Comparison of ENCODE assay signal across 18 mouse cellular contexts in the genomic region with DNA sequence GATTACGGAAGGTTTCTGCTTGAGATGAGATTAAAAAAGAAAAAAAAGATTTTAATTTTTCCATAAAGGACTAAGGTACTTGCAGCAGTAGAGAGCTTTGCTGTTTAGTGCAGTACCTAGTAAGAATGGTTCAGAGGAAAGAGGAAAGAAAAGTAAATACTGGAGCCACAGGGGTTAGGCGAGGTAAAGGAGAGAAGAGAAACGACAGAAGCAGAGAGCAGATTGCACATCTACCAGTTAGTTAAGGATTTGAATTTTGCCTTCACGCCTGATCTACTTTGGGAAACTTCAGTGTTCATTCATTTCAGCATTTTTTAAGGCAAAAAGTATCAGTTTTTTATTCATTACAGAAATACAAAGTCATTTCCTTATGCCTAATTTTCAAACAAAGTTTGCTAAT.
"Had no signal": no experiment of that assay in that cellular context is flagged by ENCODE, and none has a peak within 500 bp of the region (broad histone marks: within the 10 kb centered on the region; RNA-seq: fewer than 3 reads in every experiment).

No protein-coding gene starts in this region.

- DNase-seq: liver, postnatal 0 days; lung, adult 2 months; lung, postnatal 14 days; lung, postnatal 36 days; right cerebral cortex, postnatal 14 days; thymus, adult 18-20 months; thymus, postnatal 14 days; thymus, postnatal 36 days had no signal

- H3K4me1 ChIP-seq: lung, embryonic 15.5 days; megakaryocyte, embryonic 14.5 days; midbrain, embryonic 13.5 days; midbrain, embryonic 15.5 days; neural tube, embryonic 12.5 days; stomach, embryonic 15.5 days had no signal

- H3K27me3 ChIP-seq: lung, embryonic 15.5 days; megakaryocyte, embryonic 14.5 days; midbrain, embryonic 13.5 days; midbrain, embryonic 15.5 days; neural tube, embryonic 12.5 days; stomach, embryonic 15.5 days had no signal

- H3K27ac ChIP-seq: lung, embryonic 15.5 days; macrophage; midbrain, embryonic 13.5 days; midbrain, embryonic 15.5 days; neural tube, embryonic 12.5 days; stomach, embryonic 15.5 days; stomach, postnatal 0 days had no signal

- H3K9ac ChIP-seq: liver, postnatal 0 days; lung, embryonic 15.5 days; midbrain, embryonic 13.5 days; midbrain, embryonic 15.5 days; neural tube, embryonic 12.5 days; stomach, embryonic 15.5 days had no signal

- H3K9me3 ChIP-seq: lung, embryonic 15.5 days; megakaryocyte, embryonic 14.5 days; midbrain, embryonic 13.5 days; midbrain, embryonic 15.5 days; neural tube, embryonic 12.5 days; stomach, embryonic 15.5 days had no signal

- ATAC-seq: liver, postnatal 0 days; lung, postnatal 0 days; midbrain, embryonic 13.5 days; midbrain, embryonic 15.5 days had no signal

- H3K4me2 ChIP-seq: lung, embryonic 15.5 days; midbrain, embryonic 11.5 days; midbrain, embryonic 13.5 days; midbrain, embryonic 15.5 days; neural tube, embryonic 12.5 days; stomach, embryonic 15.5 days had no signal

- H3K4me3 ChIP-seq: lung, embryonic 15.5 days; megakaryocyte, embryonic 14.5 days; midbrain, embryonic 13.5 days; midbrain, embryonic 15.5 days; neural tube, embryonic 12.5 days; stomach, embryonic 15.5 days had no signal

- H3K36me3 ChIP-seq: lung, embryonic 15.5 days; midbrain, embryonic 13.5 days; midbrain, embryonic 15.5 days; neural tube, embryonic 12.5 days; stomach, embryonic 15.5 days had no signal
